Mouse (Mus musculus): ENCODE measurements around the gene Ctsm.
"Not testable (repeated sequence)": the region's sequence is repeated elsewhere in the genome, so short reads cannot be mapped to it uniquely, and the experiment has no call there.

The Ctsm gene

GRCm38 (mm10) chr13:61541631-61542030 is at the start of gene Ctsm:
Gene Ctsm, minus strand, starts transcription at chr13:61541839.
- no peak for DNase-seq (ENCODE audit: low spot score)

- DNase-seq (ENCODE audit: low spot score): no peak
These were observed 28.4 kb upstream of the Ctsm start, which contains the start of gene Cts3 for GRCm38 (mm10) chr13:61570027-61570426. Gene Cts3, minus strand, starts transcription at chr13:61570127.

- DNase-seq (ENCODE audit: low spot score): not testable (repeated sequence)
These were observed 26.4 kb upstream of the Ctsm start, which contains the start of gene Gm49352 for GRCm38 (mm10) chr13:61568074-61568473. Gene Gm49352, minus strand, starts transcription at chr13:61568174.

All from urinary bladder, postnatal 14 days (tissue).